Mouse (Mus musculus) heart, embryonic 11.5 days (tissue): ENCODE data around the gene Mat2a. TPM values are rescaled to one million over a fixed set of nuclear protein-coding genes. Genes with fewer than 3 reads are reported as not detected.

Experiments
- ATAC-seq: fragments of 200-750 bp; cut with Nextera tagmentation; replicated peaks from 2 replicates; pipeline ENCODE4 v1.8.0; 2017; ENCODE audit warnings: moderate library complexity; ENCODE audit not compliant: insufficient number of reproducible peaks, low FRiP score, low TSS enrichment
- H3K27ac ChIP-seq: fragments of 300-500 bp; sonication (generic); 2 replicates; pipeline ENCODE4 v1.5.1; 2014; ENCODE audit warnings: mild to moderate bottlenecking, low read depth, low read length
- H3K27me3 ChIP-seq: fragments of 300-500 bp; sonication (generic); 2 replicates; pipeline ENCODE4 v1.6.1; 2014; ENCODE audit warnings: mild to moderate bottlenecking, low read length, mixed read lengths; ENCODE audit not compliant: control insufficient read depth, insufficient read depth
- H3K36me3 ChIP-seq: fragments of 300-500 bp; sonication (generic); 2 replicates; pipeline ENCODE4 v1.6.1; 2014; ENCODE audit warnings: mild to moderate bottlenecking, low read length, moderate library complexity, mixed read lengths; ENCODE audit not compliant: control insufficient read depth, insufficient read depth
- H3K4me1 ChIP-seq: fragments of 300-500 bp; sonication (generic); 2 replicates; pipeline ENCODE4 v1.6.1; 2014; ENCODE audit warnings: low read length; ENCODE audit not compliant: control insufficient read depth, insufficient read depth
- H3K4me2 ChIP-seq: fragments of 300-500 bp; sonication (generic); 2 replicates; pipeline ENCODE4 v1.6.1; 2014; ENCODE audit warnings: mild to moderate bottlenecking, moderate library complexity
- H3K4me3 ChIP-seq: fragments of 300-500 bp; sonication (generic); 2 replicates; pipeline ENCODE4 v1.5.1; 2014; ENCODE audit warnings: low read depth, low read length
- H3K9ac ChIP-seq: fragments of 300-500 bp; sonication (generic); 2 replicates; pipeline ENCODE4 v1.6.1; 2014; ENCODE audit warnings: mild to moderate bottlenecking, low read depth, low read length, moderate library complexity
- H3K9me3 ChIP-seq: fragments of 300-500 bp; sonication (generic); replicated peaks from 2 replicates; pipeline ENCODE4 v1.6.1; 2016; ENCODE audit warnings: low read length; ENCODE audit not compliant: control insufficient read depth
- WGBS: fragments of 180-500 bp; shearing (Covaris S2); extraction: QIAGEN DNeasy Blood & Tissue Kit; methylation state at CpG from one replicate; pipeline ENCODE4 v1.1.7; 2014; ENCODE audit not compliant: insufficient replicate concordance; 5-methylcytosine and 5-hydroxymethylcytosine counted together
- polyA plus RNA-seq: library from polyadenylated mRNA; unstranded; fragments of >200 nt; fragmentation: Nextera tagmentation; extraction: Ambion mirVana; gene quantifications from 2 replicates; pipeline ENCODE4 v1.2.1, GENCODE M21; 2014

The Mat2a gene
- polyA plus RNA-seq, 1 experiment from 2014 or later = 321 TPM

GRCm38 (mm10) chr6:72460036-72460801 lies 20.9 kb upstream of the Mat2a start:
- Histone ChIP-seq H3K9ac (no peak overlapping the region), H3K36me3 (no peaks in the 10 kb centered on the region), H3K27me3 (no peaks in the 10 kb centered on the region), H3K9me3 (no peaks in the 10 kb centered on the region), H3K4me1 (peaks cover 4% of the 10 kb centered on the region; the same call in 1 of the 2 replicates), H3K27ac (no peak overlapping the region; the same call in 1 of the 2 replicates), H3K4me2 (no peak overlapping the region), H3K4me3 (no peak overlapping the region)
- 40% methylated on average over 9 of the region's 9 CpGs for WGBS
- no peak; the same call in 1 of the 2 replicates for ATAC-seq

DNA sequence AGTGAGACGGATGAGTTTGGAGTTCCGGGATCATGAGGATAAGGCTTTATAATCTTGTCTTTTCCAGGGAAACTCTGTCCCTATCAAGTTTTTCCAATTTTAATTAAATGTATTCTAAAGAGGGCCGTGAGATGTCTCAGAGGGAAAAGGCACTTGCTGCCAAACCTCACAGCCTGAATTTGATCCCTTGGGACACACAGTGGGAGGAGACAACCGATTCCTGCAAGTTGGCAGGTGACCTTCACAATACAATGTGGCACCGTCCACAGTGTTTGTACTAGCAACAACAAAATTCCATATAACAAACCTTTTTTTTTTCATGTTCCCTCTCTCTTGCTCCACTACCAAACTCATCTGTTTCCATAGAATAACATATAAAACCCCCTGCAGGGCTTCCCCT lies 19.6 kb upstream of the Mat2a start:
- H3K27me3 ChIP-seq = no peaks in the 10 kb centered on the region
- no peak for ATAC-seq
- H3K4me3 ChIP-seq = no peak overlapping the region
- H3K36me3 ChIP-seq = no peaks in the 10 kb centered on the region
- H3K9ac ChIP-seq = no peak overlapping the region
- H3K4me2 ChIP-seq = no peak overlapping the region
- H3K4me1 ChIP-seq = peaks cover 13% of the 10 kb centered on the region
- no peaks in the 10 kb centered on the region for H3K9me3 ChIP-seq
- no peak overlapping the region for H3K27ac ChIP-seq
- 48% methylated on average over 5 of the region's 5 CpGs for WGBS

DNA sequence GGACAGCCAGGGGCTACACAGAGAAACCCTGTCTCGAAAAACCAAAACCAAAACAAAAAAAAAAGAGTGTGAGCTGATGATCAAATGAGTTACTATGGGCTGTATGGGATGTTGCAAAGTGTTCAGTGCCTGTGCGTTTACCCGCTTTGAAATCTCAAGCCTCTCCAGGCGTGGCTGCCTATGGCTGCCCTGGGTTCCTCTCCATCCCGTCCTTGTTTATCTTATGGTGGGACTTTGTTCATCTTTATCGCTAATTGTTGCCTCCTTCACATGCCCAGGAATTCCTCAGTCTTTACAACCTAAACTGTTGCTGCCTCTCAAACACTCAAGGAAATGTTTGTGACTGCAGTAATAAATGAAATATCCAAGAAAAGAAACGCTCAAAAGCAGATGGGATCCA lies 19.1 kb upstream of the Mat2a start:
- no peak for ATAC-seq
- H3K9ac ChIP-seq = no peak overlapping the region
- H3K9me3 ChIP-seq = no peaks in the 10 kb centered on the region
- no peaks in the 10 kb centered on the region for H3K27me3 ChIP-seq
- peaks cover 14% of the 10 kb centered on the region for H3K4me1 ChIP-seq
- H3K4me2 ChIP-seq = no peak overlapping the region
- no peak overlapping the region for H3K4me3 ChIP-seq
- no peaks in the 10 kb centered on the region for H3K36me3 ChIP-seq
- 67% methylated on average over 7 of the region's 7 CpGs for WGBS
- H3K27ac ChIP-seq = no peak overlapping the region

DNA sequence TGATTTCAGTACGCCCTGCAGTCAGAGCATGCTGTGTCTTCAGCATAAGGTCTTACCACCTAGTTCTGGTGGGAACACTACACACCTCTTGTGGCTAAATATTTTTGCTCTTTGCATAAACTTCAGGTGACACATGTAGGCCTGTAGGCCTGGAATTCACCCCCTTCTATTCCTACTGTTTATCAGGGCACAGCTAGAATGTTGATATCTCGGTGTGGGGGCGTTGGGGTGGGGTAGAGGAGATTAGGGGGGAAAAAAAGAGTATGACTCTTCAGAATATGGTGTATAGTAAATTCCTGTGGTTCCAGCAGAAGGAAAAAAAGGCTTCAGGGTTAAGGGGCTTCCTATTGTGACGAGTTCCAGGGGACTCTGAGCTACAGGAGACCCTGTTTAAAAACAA lies 17.2 kb upstream of the Mat2a start:
- Histone ChIP-seq H3K36me3 (no peaks in the 10 kb centered on the region), H3K27me3 (no peaks in the 10 kb centered on the region), H3K4me3 (no peak overlapping the region), H3K9ac (no peak overlapping the region), H3K9me3 (no peaks in the 10 kb centered on the region), H3K4me1 (peaks cover 14% of the 10 kb centered on the region), H3K27ac (no peak overlapping the region), H3K4me2 (no peak overlapping the region)
- no peak for ATAC-seq
- WGBS = 52% methylated on average over 4 of the region's 4 CpGs

DNA sequence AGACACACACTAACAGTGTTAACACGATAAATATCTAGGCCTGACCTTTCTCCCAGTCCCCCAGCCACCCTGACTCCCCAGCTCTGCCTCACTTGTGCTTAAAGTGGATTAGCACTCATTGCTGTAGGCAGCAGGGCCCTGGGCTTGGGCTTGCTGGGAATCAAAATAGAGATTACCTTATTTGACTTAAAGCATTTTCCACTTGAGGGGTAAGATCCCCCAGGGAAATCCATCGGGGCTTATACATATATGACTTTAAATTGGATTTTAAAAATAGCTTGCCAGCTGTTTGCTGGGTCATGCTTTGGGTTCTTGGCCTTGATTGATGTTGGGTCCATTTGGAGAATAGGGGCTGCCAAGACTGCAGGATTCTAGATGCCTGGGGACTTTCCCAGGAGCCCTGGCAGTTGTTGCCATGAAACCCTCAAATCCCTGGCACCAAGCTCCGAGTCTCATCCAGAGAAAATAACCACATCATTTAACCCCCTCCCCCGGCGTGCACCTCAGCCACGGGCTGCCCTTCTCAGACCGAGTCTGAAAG lies 15.5 kb upstream of the Mat2a start:
- H3K4me2 ChIP-seq = no peak overlapping the region
- no peak overlapping the region for H3K27ac ChIP-seq
- H3K9ac ChIP-seq = no peak overlapping the region
- H3K27me3 ChIP-seq = no peaks in the 10 kb centered on the region
- H3K9me3 ChIP-seq = no peaks in the 10 kb centered on the region
- no peaks in the 10 kb centered on the region for H3K36me3 ChIP-seq
- 65% methylated on average over 7 of the region's 7 CpGs for WGBS
- no peak for ATAC-seq
- no peak overlapping the region for H3K4me3 ChIP-seq
- peaks cover 14% of the 10 kb centered on the region for H3K4me1 ChIP-seq

- H3K4me3 ChIP-seq = no peak overlapping the region
- H3K9ac ChIP-seq = peak overlapping the region; percentile 56; the same call in 1 of the 2 replicates
- H3K4me2 ChIP-seq = no peak overlapping the region
- 40% methylated on average over 7 of the region's 7 CpGs for WGBS
- H3K27me3 ChIP-seq = no peaks in the 10 kb centered on the region
- no peaks in the 10 kb centered on the region for H3K9me3 ChIP-seq
- ATAC-seq = no peak
- H3K4me1 ChIP-seq = peaks cover 14% of the 10 kb centered on the region
- no peaks in the 10 kb centered on the region for H3K36me3 ChIP-seq
- H3K27ac ChIP-seq = peak overlapping the region; percentile 42; the same call in 1 of the 2 replicates
These were observed 14.9 kb upstream of the Mat2a start for GRCm38 (mm10) chr6:72454072-72454746.

DNA sequence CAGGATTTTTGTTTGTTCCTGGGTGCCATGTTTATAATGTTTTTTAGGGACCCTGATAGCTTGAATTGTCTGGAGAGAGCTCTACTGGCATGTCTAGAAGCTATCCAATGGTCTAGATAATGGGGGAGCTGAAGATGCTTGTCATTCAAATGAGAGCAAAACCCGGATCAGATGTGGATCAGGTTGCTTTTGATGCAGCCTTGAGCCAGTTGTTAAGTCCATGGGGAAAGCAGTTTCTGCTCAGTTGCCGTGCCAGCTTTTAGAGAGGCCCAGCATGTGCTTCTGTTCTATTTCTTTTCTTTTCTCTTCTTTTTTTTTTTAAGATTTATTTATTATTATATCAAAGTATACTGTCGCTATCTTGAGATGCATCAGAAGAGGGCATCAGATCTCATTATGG lies 14.2 kb upstream of the Mat2a start:
- Histone ChIP-seq H3K4me2 (no peak overlapping the region), H3K9ac (no peak overlapping the region), H3K27me3 (no peaks in the 10 kb centered on the region), H3K27ac (no peak overlapping the region), H3K9me3 (no peaks in the 10 kb centered on the region), H3K4me1 (peaks cover 14% of the 10 kb centered on the region), H3K36me3 (no peaks in the 10 kb centered on the region), H3K4me3 (no peak overlapping the region)
- 79% methylated on average over 3 of the region's 3 CpGs for whole genome bisulfite sequencing
- ATAC-seq = no peak

GRCm38 (mm10) chr6:72452329-72452728 lies 13.0 kb upstream of the Mat2a start:
- no peaks in the 10 kb centered on the region for H3K9me3 ChIP-seq
- no peak overlapping the region for H3K4me3 ChIP-seq
- ATAC-seq = no peak
- H3K9ac ChIP-seq = no peak overlapping the region
- H3K27me3 ChIP-seq = no peaks in the 10 kb centered on the region
- H3K27ac ChIP-seq = no peak overlapping the region
- no peak overlapping the region for H3K4me2 ChIP-seq
- peaks cover 14% of the 10 kb centered on the region for H3K4me1 ChIP-seq
- 76% methylated on average over 2 of the region's 2 CpGs for WGBS
- H3K36me3 ChIP-seq = no peaks in the 10 kb centered on the region
